Mouse (Mus musculus): ENCODE measurements around the gene Pak4. TPM values are rescaled to one million over a fixed set of nuclear protein-coding genes. Genes with fewer than 3 reads are reported as not detected.

Pak4 gene
- total and polyA plus RNA-seq, 3 experiments: 9.3 to 26.6 TPM; not detected in 1

DNA sequence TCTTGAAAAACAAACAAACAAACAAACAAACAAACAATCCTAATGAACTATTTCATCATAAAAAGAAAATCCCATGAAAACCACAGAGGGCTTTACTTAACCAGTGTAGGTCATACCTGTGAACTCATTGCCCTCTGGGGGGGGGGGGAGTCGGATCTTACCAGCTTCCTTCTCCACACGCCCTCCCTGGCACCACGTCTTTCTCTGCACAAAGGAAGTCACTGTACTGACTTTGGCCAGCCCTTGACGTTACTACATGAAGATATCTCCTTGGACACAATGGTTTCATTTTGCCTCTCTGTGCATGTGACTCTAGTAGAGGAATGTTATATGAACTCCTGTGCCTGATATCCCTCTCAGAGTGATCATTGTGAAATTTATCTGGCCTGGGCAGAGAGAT is 36.1 kb upstream of the Pak4 start:
- no peak for TF ChIP-seq MYC (IDR thresholded peaks at IDR 0.05; ENCODE audit: low read depth, low read length)
- no peak for TF ChIP-seq ELF1 (IDR thresholded peaks at IDR 0.05; ENCODE audit: low read depth, low read length)
- TF ChIP-seq SMC3 (IDR thresholded peaks at IDR 0.05; ENCODE audit: low read depth, low read length): no peak
- no peak for TF ChIP-seq NRF1 (IDR thresholded peaks at IDR 0.05; ENCODE audit: insufficient read depth, low read depth, low read length, poor library complexity, severe bottlenecking)
- TF ChIP-seq USF2 (IDR thresholded peaks at IDR 0.05; ENCODE audit: borderline replicate concordance in 1 of 2, insufficient read depth in 1 of 2, low read depth in 1 of 2, low read length in 2 of 2): no peak
- no peak for TF ChIP-seq POLR2AphosphoS5 (IDR thresholded peaks at IDR 0.05; ENCODE audit: borderline replicate concordance, low read depth, low read length)
- TF ChIP-seq CTCF (IDR thresholded peaks at IDR 0.05 in 2 of 3, conservative IDR thresholded peaks at IDR 0.05 in 1 of 3; ENCODE audit: control insufficient read depth in 1 of 3, insufficient read depth in 1 of 3, low read depth in 2 of 3, low read length in 3 of 3, poor library complexity in 1 of 3, severe bottlenecking in 1 of 3): no peak
- TF ChIP-seq MAX (IDR thresholded peaks at IDR 0.05; ENCODE audit: low read length): no peak
- no peak for TF ChIP-seq NELFE (IDR thresholded peaks at IDR 0.05; ENCODE audit: low read depth, low read length)
- TF ChIP-seq MAFK (IDR thresholded peaks at IDR 0.05; ENCODE audit: borderline replicate concordance, low read depth, low read length): no peak
- no peak for TF ChIP-seq E2F4 (IDR thresholded peaks at IDR 0.05; ENCODE audit: borderline replicate concordance, low read depth, low read length)
- no peak for TF ChIP-seq TBP (IDR thresholded peaks at IDR 0.05; ENCODE audit: low read depth, low read length)
- TF ChIP-seq MYB (IDR thresholded peaks at IDR 0.05; ENCODE audit: low read depth, low read length): no peak
- no peak for TF ChIP-seq JUND (IDR thresholded peaks at IDR 0.05; ENCODE audit: low read depth, low read length)
- no peak for TF ChIP-seq UBTF (IDR thresholded peaks at IDR 0.05; ENCODE audit: borderline replicate concordance, insufficient read depth, low read depth, low read length)
- no peak for TF ChIP-seq EP300 (IDR thresholded peaks at IDR 0.05; ENCODE audit: low read depth in 1 of 2, low read length in 2 of 2)
- TF ChIP-seq MAZ (IDR thresholded peaks at IDR 0.05; ENCODE audit: low read depth, low read length): no peak
- no peak for TF ChIP-seq CHD2 (IDR thresholded peaks at IDR 0.05; ENCODE audit: low read length)
- no peak for TF ChIP-seq TCF12 (IDR thresholded peaks at IDR 0.05; ENCODE audit: low read depth, low read length)
- H3K4me1 ChIP-seq (ENCODE audit: control insufficient read depth in 1 of 2, insufficient read depth in 2 of 2, low read length in 2 of 2): 0 out of 4 replicates have a peak, but pooled peaks cover 0 to 5% of the 10 kb centered on the region in 2 experiments

DNA sequence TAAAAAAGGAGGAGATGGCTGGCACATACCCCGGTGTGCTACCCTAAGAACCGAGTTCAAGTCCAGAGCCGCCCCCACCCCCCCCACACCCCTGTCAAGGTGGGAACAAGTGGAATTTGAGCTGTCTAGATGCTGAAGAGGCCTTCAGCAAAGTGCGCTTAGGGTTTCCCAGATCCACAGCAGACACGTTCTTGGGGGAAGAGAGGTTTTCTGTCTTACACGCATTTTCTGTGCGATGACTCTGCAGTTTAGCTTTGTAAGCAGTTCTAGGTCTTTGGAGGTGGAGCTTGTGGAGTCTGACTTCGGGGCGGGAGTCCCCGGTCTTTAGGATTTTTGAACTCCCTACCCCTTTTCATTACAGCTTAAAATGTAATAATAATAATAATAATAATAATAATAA is 33.1 kb upstream of the Pak4 start, which contains the start of gene Acp7:
Gene Acp7 (minus strand): TSS at position 260 of the 400 bp plus-strand sequence.
- Histone ChIP-seq H3K27ac (ENCODE audit: control insufficient read depth, low read depth, low read length) (no peak within 1 kb of the TSS), H3K9me3 (replicated peaks; ENCODE audit: insufficient read depth, low read length) (no peaks in the 10 kb centered on the region), H3K9ac (ENCODE audit: control insufficient read depth, low read depth, low read length, poor library complexity, severe bottlenecking) (no peak within 1 kb of the TSS), H3K4me3 (ENCODE audit: control insufficient read depth in 1 of 2, insufficient read depth in 1 of 2, low read depth in 2 of 2, low read length in 2 of 2) (no peak within 1 kb of the TSS), H3K79me2 (ENCODE audit: control insufficient read depth, insufficient read depth, low read length, poor library complexity) (no peaks in the 10 kb centered on the region), H3K4me1 (ENCODE audit: control insufficient read depth in 1 of 2, insufficient read depth in 2 of 2, low read length in 2 of 2) (no peaks in the 10 kb centered on the region), H3K27me3 (ENCODE audit: control insufficient read depth in 1 of 2, insufficient read depth in 2 of 2, low read length in 2 of 2) (no peaks in the 10 kb centered on the region; a peak in 2 of 4 replicates), H3K36me3 (ENCODE audit: control insufficient read depth in 1 of 2, insufficient read depth in 2 of 2, low read length in 2 of 2) (no peaks in the 10 kb centered on the region)
- DNase-seq (ENCODE audit: low read depth, low spot score): no peak
- TF ChIP-seq USF2 (IDR thresholded peaks at IDR 0.05; ENCODE audit: borderline replicate concordance in 1 of 2, insufficient read depth in 1 of 2, low read depth in 1 of 2, low read length in 2 of 2) (no peak), POLR2A (IDR thresholded peaks at IDR 0.05; ENCODE audit: control insufficient read depth in 1 of 2, insufficient read depth in 1 of 2, low read depth in 1 of 2, low read length in 2 of 2, poor library complexity in 1 of 2) (no peak), TAL1 (IDR thresholded peaks at IDR 0.05; ENCODE audit: low read length) (no peak), ELF1 (IDR thresholded peaks at IDR 0.05; ENCODE audit: low read depth, low read length) (no peak), MEF2A (IDR thresholded peaks at IDR 0.05; ENCODE audit: extremely low read depth, insufficient replicate concordance, low read depth, low read length, poor library complexity, severe bottlenecking) (no peak), JUND (IDR thresholded peaks at IDR 0.05; ENCODE audit: low read depth, low read length) (no peak), E2F4 (IDR thresholded peaks at IDR 0.05; ENCODE audit: borderline replicate concordance, low read depth, low read length) (no peak), MYB (IDR thresholded peaks at IDR 0.05; ENCODE audit: low read depth, low read length) (no peak), MAFK (IDR thresholded peaks at IDR 0.05; ENCODE audit: borderline replicate concordance, low read depth, low read length) (no peak), ZKSCAN1 (IDR thresholded peaks at IDR 0.05; ENCODE audit: low read depth, low read length) (no peak), GABPA (IDR thresholded peaks at IDR 0.05; ENCODE audit: low read depth, low read length) (no peak), KAT2A (conservative IDR thresholded peaks at IDR 0.05; ENCODE audit: low read depth, low read length) (no peak), ETS1 (IDR thresholded peaks at IDR 0.05; ENCODE audit: low read depth, low read length) (no peak), TBP (IDR thresholded peaks at IDR 0.05; ENCODE audit: low read depth, low read length) (no peak), MYC (IDR thresholded peaks at IDR 0.05; ENCODE audit: low read depth, low read length) (no peak), NELFE (IDR thresholded peaks at IDR 0.05; ENCODE audit: low read depth, low read length) (no peak), SIN3A (IDR thresholded peaks at IDR 0.05; ENCODE audit: low read length) (no peak), MXI1 (IDR thresholded peaks at IDR 0.05; ENCODE audit: low read depth, low read length) (no peak), HCFC1 (IDR thresholded peaks at IDR 0.05; ENCODE audit: low read depth, low read length) (no peak)

More for the DNA sequence above, 36.1 kb upstream of the Pak4 start:
- no peak for DNase-seq (ENCODE audit: low read depth, low spot score)
- H3K27me3 ChIP-seq (ENCODE audit: control insufficient read depth in 1 of 2, insufficient read depth in 2 of 2, low read length in 2 of 2): no peaks in the 10 kb centered on the region; a peak in 1 of 4 replicates
- no peaks in the 10 kb centered on the region for H3K9me3 ChIP-seq (replicated peaks; ENCODE audit: insufficient read depth, low read length)
- H3K79me2 ChIP-seq (ENCODE audit: control insufficient read depth, insufficient read depth, low read length, poor library complexity): no peaks in the 10 kb centered on the region
- H3K36me3 ChIP-seq (ENCODE audit: control insufficient read depth in 1 of 2, insufficient read depth in 2 of 2, low read length in 2 of 2): no peaks in the 10 kb centered on the region
- H3K4me3 ChIP-seq (ENCODE audit: control insufficient read depth in 1 of 2, insufficient read depth in 1 of 2, low read depth in 2 of 2, low read length in 2 of 2): no peak overlapping the region
- H3K9ac ChIP-seq (ENCODE audit: control insufficient read depth, low read depth, low read length, poor library complexity, severe bottlenecking): no peak overlapping the region
- H3K27ac ChIP-seq (ENCODE audit: control insufficient read depth, low read depth, low read length): no peak overlapping the region
